In the genomic region with DNA sequence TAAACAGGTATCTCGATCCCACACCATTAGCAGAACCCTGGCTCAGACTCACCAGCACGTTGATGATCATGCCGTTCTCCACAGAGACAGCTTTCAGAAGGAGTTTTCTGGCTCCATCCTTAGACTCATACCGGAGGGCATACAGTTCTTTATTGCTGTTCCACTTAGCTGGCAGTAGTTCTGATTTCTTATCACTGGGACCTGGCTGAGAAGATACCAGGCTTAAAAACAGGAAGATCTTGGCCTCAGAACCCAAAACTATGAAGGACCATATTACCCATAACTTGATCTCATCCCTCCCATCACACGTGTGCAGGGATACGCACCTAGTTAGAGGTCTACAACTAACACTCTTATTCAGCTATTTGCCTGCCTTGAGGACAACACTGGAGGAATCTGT, we compare ENCODE assay signal across 35 mouse cellular contexts. TPM values are rescaled to one million over a fixed set of nuclear protein-coding genes. Genes with fewer than 3 reads are reported as not detected.
"Had no signal": no experiment of that assay in that cellular context is flagged by ENCODE, and none has a peak within 500 bp of the region (broad histone marks: within the 10 kb centered on the region; RNA-seq: fewer than 3 reads in every experiment).

No protein-coding gene starts in this region.

- ATAC-seq: hindbrain, embryonic 16.5 days; hindbrain, postnatal 0 days; inflammation-experienced regulatory T-cells, adult 6 months; intestine, embryonic 15.5 days; intestine, embryonic 16.5 days; intestine, postnatal 0 days had no signal

- H3K27ac ChIP-seq: heart, embryonic 10.5 days; heart, embryonic 13.5 days; heart, embryonic 15.5 days; hindbrain, embryonic 10.5 days; hindbrain, embryonic 12.5 days; hindbrain, embryonic 13.5 days; hindbrain, embryonic 14.5 days; hindbrain, embryonic 15.5 days; hindbrain, postnatal 0 days; intestine, embryonic 15.5 days; kidney, embryonic 15.5 days; kidney, postnatal 0 days; layer of hippocampus, adult 2 months had no signal

- H3K27me3 ChIP-seq: heart, embryonic 12.5 days; heart, embryonic 13.5 days; heart, embryonic 15.5 days; hindbrain, embryonic 12.5 days; hindbrain, embryonic 13.5 days; hindbrain, embryonic 15.5 days; intestine, embryonic 15.5 days; kidney, embryonic 15.5 days had no signal

- H3K4me2 ChIP-seq: heart, embryonic 12.5 days; heart, embryonic 13.5 days; heart, embryonic 15.5 days; hindbrain, embryonic 12.5 days; hindbrain, embryonic 13.5 days; hindbrain, embryonic 14.5 days; hindbrain, embryonic 15.5 days; intestine, embryonic 15.5 days; kidney, embryonic 15.5 days had no signal

- H3K9ac ChIP-seq: heart, embryonic 12.5 days; heart, embryonic 13.5 days; heart, embryonic 15.5 days; hindbrain, embryonic 12.5 days; hindbrain, embryonic 13.5 days; hindbrain, embryonic 14.5 days; hindbrain, embryonic 15.5 days; intestine, embryonic 15.5 days; kidney, embryonic 15.5 days had no signal

- H3K4me3 ChIP-seq: heart, embryonic 10.5 days; heart, embryonic 12.5 days; heart, embryonic 13.5 days; heart, embryonic 15.5 days; hindbrain, embryonic 10.5 days; hindbrain, embryonic 12.5 days; hindbrain, embryonic 13.5 days; hindbrain, embryonic 15.5 days; intestine, embryonic 15.5 days; kidney, embryonic 15.5 days; layer of hippocampus, adult 2 months had no signal

- DNase-seq: heart, postnatal 10 days; heart, postnatal 14 days; heart, postnatal 36 days; heart, postnatal 4 days; kidney, adult 11 months; kidney, adult 18-20 months; kidney, adult 2 months; kidney, adult 8-10 months; kidney, adult 9 months; kidney, postnatal 10 days; kidney, postnatal 14 days; kidney, postnatal 25 days; kidney, postnatal 36 days; kidney, postnatal 4 days; layer of hippocampus, adult 9-11 months; layer of hippocampus, postnatal 36 days had no signal

- H3K9me3 ChIP-seq: heart, embryonic 10.5 days; heart, embryonic 12.5 days; heart, embryonic 13.5 days; heart, embryonic 15.5 days; hindbrain, embryonic 10.5 days; hindbrain, embryonic 12.5 days; hindbrain, embryonic 13.5 days; hindbrain, embryonic 15.5 days; intestine, embryonic 15.5 days; kidney, embryonic 15.5 days had no signal

RNA-seq across cellular contexts. Expression of gene Tmem74b, which starts 33.6 kb away (rescaled TPM):
- total RNA-seq: hematopoietic stem cell, adult 5-6 weeks had no signal
- polyA plus RNA-seq: inflammation-experienced regulatory T-cells, adult 6 months had no signal
